Mouse (Mus musculus) brain, embryonic 14.5 days (tissue): ENCODE data around the gene Psen2.

Source experiments
- CTCF ChIP-seq: fragments of 200-500 bp; IDR thresholded peaks from 2 replicates; pipeline ENCODE4 v1.5.1; 2012; ENCODE audit warnings: inconsistent platforms, mild to moderate bottlenecking, moderate library complexity, borderline replicate concordance; ENCODE audit not compliant: insufficient read depth, insufficient read length; ENCODE audit errors: extremely low read depth
- POLR2A ChIP-seq: fragments of 200-500 bp; IDR thresholded peaks from 2 replicates; pipeline ENCODE4 v1.6.1; 2012; ENCODE audit warnings: mild to moderate bottlenecking, inconsistent platforms, borderline replicate concordance; ENCODE audit not compliant: poor library complexity, insufficient read depth, insufficient read length, severe bottlenecking; ENCODE audit errors: extremely low read depth

GRCm38 (mm10) chr1:180251176-180252048 is 11.8 kb downstream of the Psen2 start:
- TF ChIP-seq POLR2A (no peak), CTCF (no peak)
